Mouse (Mus musculus) CH12.LX (cell line): ENCODE measurements around the gene Ssb. TPM values are rescaled to one million over a fixed set of nuclear protein-coding genes. Genes with fewer than 3 reads are reported as not detected.

Experiments
- DNase-seq: peaks from one replicate; pipeline ENCODE4 v3.0.0-alpha.2; 2013; ENCODE audit errors: extremely low read depth
- H3K27ac ChIP-seq: 2 replicates; pipeline ENCODE4 v1.5.1; 2012; ENCODE audit warnings: low read depth, mild to moderate bottlenecking, control low read depth, moderate library complexity; ENCODE audit not compliant: insufficient read depth
- H3K27me3 ChIP-seq: replicated peaks from 2 replicates; pipeline ENCODE3; 2012; ENCODE audit warnings: inconsistent platforms
- H3K36me3 ChIP-seq, 2 experiments: replicated peaks in 1 of 2; 2 replicates each; pipeline versions ENCODE3 to v1.6.1; 2012; ENCODE audit warnings: inconsistent platforms in 1 of 2, low read length in 1 of 2, mild to moderate bottlenecking in 1 of 2, mixed read lengths in 1 of 2, moderate library complexity in 1 of 2; ENCODE audit not compliant: control insufficient read depth in 1 of 2, insufficient read depth in 1 of 2
- H3K4me1 ChIP-seq, 2 experiments: 2 replicates each; pipeline ENCODE4 v1.6.1; 2012; ENCODE audit warnings: inconsistent platforms in 1 of 2, moderate library complexity in 1 of 2; ENCODE audit not compliant: insufficient read depth in 2 of 2, control insufficient read depth in 1 of 2
- H3K4me2 ChIP-seq: 2 replicates; pipeline ENCODE4 v1.6.1; 2012; ENCODE audit warnings: low read depth, mild to moderate bottlenecking, control low read depth; ENCODE audit not compliant: poor library complexity, insufficient read depth, severe bottlenecking
- H3K4me3 ChIP-seq, 3 experiments: fragments of 150-350 bp in 1 of 3; sonication (generic) in 1 of 3; replicated peaks in 1 of 3; 2 replicates each; pipeline versions ENCODE3 to v1.5.1; 2011 to 2012; ENCODE audit warnings: low read depth in 2 of 3, low read length in 2 of 3, mild to moderate bottlenecking in 2 of 3, moderate library complexity in 2 of 3, control low read depth in 1 of 3, improper control_type of control experiment in 1 of 3, inconsistent platforms in 1 of 3, mixed read lengths in 1 of 3; ENCODE audit not compliant: poor library complexity in 1 of 3
- H3K79me2 ChIP-seq: replicated peaks from 2 replicates; pipeline ENCODE4 v1.6.1; 2012; ENCODE audit warnings: mild to moderate bottlenecking, moderate library complexity; ENCODE audit not compliant: control insufficient read depth, poor library complexity, insufficient read depth, severe bottlenecking; ENCODE audit errors: extremely low read depth
- H3K9ac ChIP-seq: 2 replicates; pipeline ENCODE4 v1.6.1; 2012; ENCODE audit warnings: low read depth, mild to moderate bottlenecking, control low read depth, moderate library complexity; ENCODE audit not compliant: insufficient read depth
- H3K9me3 ChIP-seq: replicated peaks from 2 replicates; pipeline ENCODE3; 2012; ENCODE audit warnings: low read length, inconsistent platforms, mixed read lengths
- BHLHE40 ChIP-seq: IDR thresholded peaks from 2 replicates; pipeline ENCODE4 v1.6.1; 2011; ENCODE audit warnings: mild to moderate bottlenecking, low read depth, low read length, improper control_type of control experiment
- CHD1 ChIP-seq: IDR thresholded peaks from 2 replicates; pipeline ENCODE4 v1.6.1; 2012; ENCODE audit warnings: low read depth, low read length, improper control_type of control experiment, inconsistent platforms
- CHD2 ChIP-seq: IDR thresholded peaks from 2 replicates; pipeline ENCODE4 v1.6.1; 2011; ENCODE audit warnings: low read length, improper control_type of control experiment
- CTCF ChIP-seq, 2 experiments: IDR thresholded peaks in 1 of 2; conservative IDR thresholded peaks in 1 of 2; 2 replicates each; pipeline ENCODE4 v1.5.1; 2011 to 2012; ENCODE audit warnings: low read depth in 2 of 2, low read length in 2 of 2, improper control_type of control experiment in 1 of 2, inconsistent platforms in 1 of 2, mild to moderate bottlenecking in 1 of 2, moderate library complexity in 1 of 2
- E2F4 ChIP-seq: IDR thresholded peaks from 2 replicates; pipeline ENCODE4 v1.6.1; 2011; ENCODE audit warnings: low read depth, low read length, improper control_type of control experiment; ENCODE audit not compliant: insufficient replicate concordance
- ETS1 ChIP-seq: conservative IDR thresholded peaks from 2 replicates; pipeline ENCODE4 v1.6.1; 2012; ENCODE audit warnings: low read depth, mild to moderate bottlenecking, inconsistent platforms, low read length, improper control_type of control experiment, moderate library complexity
- GABPA ChIP-seq: IDR thresholded peaks from 2 replicates; pipeline ENCODE4 v1.6.1; 2012; ENCODE audit warnings: low read depth, low read length, improper control_type of control experiment, inconsistent platforms; ENCODE audit not compliant: insufficient replicate concordance
- HCFC1 ChIP-seq: IDR thresholded peaks from 2 replicates; pipeline ENCODE4 v1.6.1; 2012; ENCODE audit warnings: low read depth, mild to moderate bottlenecking, inconsistent platforms, low read length, improper control_type of control experiment
- IRF4 ChIP-seq: IDR thresholded peaks from 2 replicates; pipeline ENCODE4 v1.6.1; 2014; ENCODE audit warnings: low read depth, mild to moderate bottlenecking, inconsistent platforms, low read length, improper control_type of control experiment
- KAT2A ChIP-seq: IDR thresholded peaks from 2 replicates; pipeline ENCODE4 v1.6.1; 2012; ENCODE audit warnings: low read length, improper control_type of control experiment, inconsistent platforms; ENCODE audit not compliant: insufficient replicate concordance
- MAFK ChIP-seq: IDR thresholded peaks from 2 replicates; pipeline ENCODE4 v1.6.1; 2011; ENCODE audit warnings: low read length, improper control_type of control experiment; ENCODE audit not compliant: insufficient replicate concordance
- MAX ChIP-seq: IDR thresholded peaks from 2 replicates; pipeline ENCODE4 v1.6.1; 2011; ENCODE audit warnings: low read length, improper control_type of control experiment
- MAZ ChIP-seq: IDR thresholded peaks from 2 replicates; pipeline ENCODE4 v1.6.1; 2012; ENCODE audit warnings: low read depth, mild to moderate bottlenecking, inconsistent platforms, low read length, improper control_type of control experiment, moderate library complexity
- NELFE ChIP-seq: IDR thresholded peaks from 2 replicates; pipeline ENCODE4 v1.6.1; 2011; ENCODE audit warnings: low read depth, low read length, improper control_type of control experiment
- PAX5 ChIP-seq: IDR thresholded peaks from 2 replicates; pipeline ENCODE4 v1.6.1; 2012; ENCODE audit warnings: low read length, inconsistent platforms, mixed read lengths
- POLR2A ChIP-seq: IDR thresholded peaks from 2 replicates; pipeline ENCODE4 v1.6.1; 2011; ENCODE audit warnings: low read depth, mild to moderate bottlenecking, improper control_type of control experiment, low read length
- POLR2AphosphoS2 ChIP-seq: IDR thresholded peaks from 2 replicates; pipeline ENCODE4 v1.6.1; 2011; ENCODE audit warnings: low read depth, low read length, improper control_type of control experiment
- RAD21 ChIP-seq: IDR thresholded peaks from 2 replicates; pipeline ENCODE4 v1.6.1; 2011; ENCODE audit warnings: low read depth, mild to moderate bottlenecking, low read length, improper control_type of control experiment, moderate library complexity
- RCOR1 ChIP-seq: conservative IDR thresholded peaks from 2 replicates; pipeline ENCODE4 v1.6.1; 2012; ENCODE audit warnings: low read depth, mild to moderate bottlenecking, inconsistent platforms, low read length, improper control_type of control experiment
- SIN3A ChIP-seq: IDR thresholded peaks from 2 replicates; pipeline ENCODE4 v1.6.1; 2012; ENCODE audit warnings: low read length, improper control_type of control experiment, inconsistent platforms
- SMC3 ChIP-seq: IDR thresholded peaks from 2 replicates; pipeline ENCODE4 v1.6.1; 2011; ENCODE audit warnings: low read depth, low read length, improper control_type of control experiment
- USF2 ChIP-seq: conservative IDR thresholded peaks from 2 replicates; pipeline ENCODE4 v1.6.1; 2011; ENCODE audit warnings: low read depth, low read length, improper control_type of control experiment
- ZC3H11A ChIP-seq: IDR thresholded peaks from 2 replicates; pipeline ENCODE4 v1.6.1; 2012; ENCODE audit warnings: low read depth, mild to moderate bottlenecking, inconsistent platforms, low read length, improper control_type of control experiment
- ZMIZ1 ChIP-seq: IDR thresholded peaks from 2 replicates; pipeline ENCODE4 v1.6.1; 2012; ENCODE audit warnings: low read depth, mild to moderate bottlenecking, inconsistent platforms, low read length, improper control_type of control experiment
- dilution Hi-C: fragments of 300-500 bp; cut with MboI; formaldehyde crosslinking; loops from 2 replicates; pipeline ENCODE4 v1.14.3; 2020; ENCODE audit warnings: low sequenced_read_pairs; ENCODE audit not compliant: extremely low pct_unique_long_range_greater_than_20kb, extremely low pct_ligation_motif_present
- in situ Hi-C: fragments of 300-500 bp; cut with MboI; formaldehyde crosslinking; loops from 3 replicates; pipeline ENCODE4 v1.14.3; 2019; ENCODE audit warnings: low sequenced_read_pairs, low pct_ligation_motif_present, low pct_unique_long_range_greater_than_20kb, mixed read lengths
- polyA plus RNA-seq: library from polyadenylated mRNA; unstranded; fragments of >175 nt; gene quantifications from 2 replicates; pipeline ENCODE4 v1.2.1, GENCODE M21; 2012; ENCODE audit warnings: low read depth; ENCODE audit not compliant: insufficient read length
- total RNA-seq, 2 experiments: library from RNA; depleted of rRNA; stranded (reverse); fragments of 300-350 nt in 1 of 2; fragments of >200 nt in 1 of 2; gene quantifications; 2 replicates each; pipeline ENCODE4 v1.2.3; 2012 to 2014

The Ssb gene
- total and polyA plus RNA-seq, 3 experiments, result 124 to 410 (median 281) TPM

DNA sequence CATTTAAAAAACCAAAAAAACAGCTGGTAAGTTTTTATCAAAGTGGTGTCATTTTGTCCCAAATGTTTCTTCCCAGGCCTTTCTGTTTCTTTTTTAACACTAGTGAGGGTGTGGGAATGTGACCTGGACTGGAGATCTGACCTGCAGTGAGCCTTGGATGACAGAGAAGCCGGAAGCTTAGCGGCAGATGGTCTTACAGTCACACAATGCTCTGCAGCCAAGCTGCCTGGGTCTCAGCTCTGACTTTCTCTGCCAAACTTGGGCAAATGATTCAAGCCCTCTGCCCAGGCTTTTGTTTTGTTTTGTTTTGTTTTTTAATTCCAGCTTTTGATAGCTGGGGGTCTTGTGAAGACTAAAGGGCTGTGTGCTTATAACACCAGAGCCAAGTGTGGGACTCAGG lies 35.0 kb upstream of the Ssb start:
- no peak for DNase-seq
- Histone ChIP-seq H3K36me3 (no peaks in the 10 kb centered on the region), H3K79me2 (no peaks in the 10 kb centered on the region), H3K4me3 (no peak overlapping the region), H3K9ac (no peak overlapping the region), H3K27ac (no peak overlapping the region), H3K27me3 (peaks cover 6% of the 10 kb centered on the region), H3K4me2 (no peak overlapping the region), H3K9me3 (no peaks in the 10 kb centered on the region), H3K4me1 (0 out of 4 replicates have a peak, but pooled peaks cover 0 to 2% of the 10 kb centered on the region in 2 experiments)
- no peak for TF ChIP-seq MAX
- no peak for TF ChIP-seq USF2
- TF ChIP-seq POLR2AphosphoS2, result no peak
- TF ChIP-seq RCOR1, result no peak
- no peak for TF ChIP-seq ZMIZ1
- TF ChIP-seq GABPA, result no peak
- TF ChIP-seq NELFE, result no peak
- TF ChIP-seq CHD2, result no peak
- no peak for TF ChIP-seq E2F4
- no peak for TF ChIP-seq RAD21
- no peak for TF ChIP-seq CHD1
- TF ChIP-seq CTCF (conservative IDR thresholded peaks at IDR 0.05 in 1 of 2, IDR thresholded peaks at IDR 0.05 in 1 of 2; ENCODE audit: low read depth in 2 of 2, low read length in 2 of 2), result no peak
- no peak for TF ChIP-seq SIN3A
- TF ChIP-seq HCFC1, result no peak
- in situ Hi-C loops (no loop called here), dilution Hi-C loops (no loop called here)

DNA sequence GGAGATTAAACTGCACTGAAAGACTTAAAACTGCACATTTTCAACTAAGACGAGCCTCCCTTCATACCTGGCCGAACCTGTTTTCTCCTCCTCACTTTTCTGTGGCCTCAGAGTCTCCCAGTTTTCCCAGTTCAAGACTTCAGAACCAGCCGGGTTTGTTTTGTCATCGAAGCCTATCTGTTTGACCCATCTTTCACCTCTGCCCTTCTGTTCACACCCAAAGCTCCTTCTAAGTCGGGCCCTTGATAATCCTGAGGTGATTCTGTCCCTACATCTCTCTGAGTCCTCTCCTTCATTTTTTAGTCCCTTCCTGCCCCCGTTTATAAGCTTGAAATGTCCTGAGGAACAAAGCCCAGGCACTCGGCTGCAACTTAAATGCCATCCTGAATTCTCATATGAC lies 33.3 kb upstream of the Ssb start:
- 0 out of 4 replicates have a peak, but pooled peaks cover 0 to 3% of the 10 kb centered on the region in 2 experiments for H3K4me1 ChIP-seq
- TF ChIP-seq KAT2A, result no peak
- TF ChIP-seq BHLHE40, result no peak
- no peak for TF ChIP-seq IRF4
- TF ChIP-seq SIN3A, result no peak
- no peak for TF ChIP-seq SMC3
- no peak for TF ChIP-seq PAX5
- no peak for TF ChIP-seq POLR2A
- no peak for TF ChIP-seq ETS1
- no peak for TF ChIP-seq MAFK
- TF ChIP-seq MAZ, result no peak
- TF ChIP-seq ZC3H11A, result no peak
- TF ChIP-seq POLR2AphosphoS2, result no peak
- no peaks in the 10 kb centered on the region for H3K36me3 ChIP-seq
- no peak overlapping the region for H3K4me3 ChIP-seq
- no peak overlapping the region for H3K27ac ChIP-seq
- dilution Hi-C loops, result no loop called here
- in situ Hi-C loops, result no loop called here
- no peak overlapping the region for H3K4me2 ChIP-seq
- no peaks in the 10 kb centered on the region for H3K9me3 ChIP-seq
- H3K27me3 ChIP-seq, result peaks cover 4% of the 10 kb centered on the region
- DNase-seq, result no peak
- H3K9ac ChIP-seq, result no peak overlapping the region
- H3K79me2 ChIP-seq, result no peaks in the 10 kb centered on the region
